Mouse (Mus musculus) ES-Bruce4 (cell line): ENCODE results near the gene Dpf3. TPM values are rescaled to one million over a fixed set of nuclear protein-coding genes. Genes with fewer than 3 reads are reported as not detected.

ENCODE experiments used
- H3K27ac ChIP-seq: 2 replicates; pipeline ENCODE4 v1.5.1; 2012; ENCODE audit warnings: low read length, inconsistent platforms; ENCODE audit not compliant: insufficient read depth
- H3K27me3 ChIP-seq: 2 replicates; pipeline ENCODE4 v1.6.1; 2012; ENCODE audit warnings: mild to moderate bottlenecking, low read length, inconsistent platforms; ENCODE audit not compliant: control insufficient read depth, poor library complexity, insufficient read depth, severe bottlenecking
- H3K36me3 ChIP-seq: 2 replicates; pipeline ENCODE4 v1.6.1; 2012; ENCODE audit warnings: inconsistent platforms, mild to moderate bottlenecking, low read length, moderate library complexity; ENCODE audit not compliant: control insufficient read depth, poor library complexity, insufficient read depth, severe bottlenecking
- H3K4me1 ChIP-seq: one replicate; pipeline ENCODE4 v1.8.1; 2011; ENCODE audit warnings: low read length; ENCODE audit not compliant: control insufficient read depth, insufficient read depth
- H3K4me3 ChIP-seq: 2 replicates; pipeline ENCODE4 v1.5.1; 2011; ENCODE audit warnings: low read depth, mild to moderate bottlenecking, low read length
- H3K9ac ChIP-seq: 2 replicates; pipeline ENCODE4 v1.6.1; 2012; ENCODE audit warnings: low read depth, mild to moderate bottlenecking, inconsistent platforms; ENCODE audit not compliant: poor library complexity, severe bottlenecking
- H3K9me3 ChIP-seq: replicated peaks from 2 replicates; pipeline ENCODE4 v1.6.1; 2012; ENCODE audit warnings: mild to moderate bottlenecking, low read length, inconsistent platforms; ENCODE audit not compliant: control insufficient read depth, poor library complexity, insufficient read depth, severe bottlenecking
- CTCF ChIP-seq: IDR thresholded peaks from one replicate; pipeline ENCODE4 v1.8.1; 2011; ENCODE audit warnings: low read depth, low read length
- EP300 ChIP-seq: IDR thresholded peaks from 2 replicates; pipeline ENCODE4 v1.6.1; 2011; ENCODE audit warnings: low read depth, low read length; ENCODE audit not compliant: insufficient read depth
- POLR2A ChIP-seq: IDR thresholded peaks from one replicate; pipeline ENCODE4 v1.8.1; 2011; ENCODE audit warnings: low read length; ENCODE audit not compliant: insufficient read depth
- polyA plus RNA-seq: library from polyadenylated mRNA; stranded (reverse); fragments of >200 nt; gene quantifications from 2 replicates; pipeline ENCODE4 v1.2.4, GENCODE M21; 2011; ENCODE audit warnings: low read depth; ENCODE audit not compliant: missing spikeins, insufficient read depth, insufficient read length

Gene Dpf3
- polyA plus RNA-seq, 1 experiment: not detected

DNA sequence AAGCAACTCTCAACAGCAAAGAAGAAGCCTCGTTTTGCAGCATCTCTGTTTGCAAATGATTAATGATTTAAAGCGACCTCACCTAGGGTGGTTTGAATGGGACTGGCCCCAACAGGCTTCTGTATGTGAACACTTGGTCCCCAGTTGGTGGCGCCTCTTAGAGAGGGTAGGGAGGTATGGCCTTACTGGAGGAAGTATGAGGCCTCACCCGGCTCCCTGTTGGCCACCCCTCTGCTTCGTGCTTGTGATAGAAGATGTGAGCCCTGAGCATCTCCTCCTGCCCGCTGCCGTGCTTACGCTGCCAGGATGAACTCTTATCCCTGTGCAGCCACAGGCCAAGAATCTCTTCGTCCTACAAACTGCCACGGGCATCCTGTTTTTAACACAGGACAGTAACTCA lies 19.0 kb upstream of the Dpf3 start:
- Histone ChIP-seq H3K27me3 (no peaks in the 10 kb centered on the region), H3K36me3 (no peaks in the 10 kb centered on the region), H3K27ac (no peak overlapping the region), H3K9me3 (no peaks in the 10 kb centered on the region), H3K4me3 (peak overlapping the region; percentile 40; the same call in 1 of the 2 replicates), H3K9ac (peak overlapping the region; percentile 32), H3K4me1 (peaks cover 2% of the 10 kb centered on the region)
- TF ChIP-seq CTCF: peak; percentile 23
- TF ChIP-seq POLR2A: no peak
- TF ChIP-seq EP300: no peak

DNA sequence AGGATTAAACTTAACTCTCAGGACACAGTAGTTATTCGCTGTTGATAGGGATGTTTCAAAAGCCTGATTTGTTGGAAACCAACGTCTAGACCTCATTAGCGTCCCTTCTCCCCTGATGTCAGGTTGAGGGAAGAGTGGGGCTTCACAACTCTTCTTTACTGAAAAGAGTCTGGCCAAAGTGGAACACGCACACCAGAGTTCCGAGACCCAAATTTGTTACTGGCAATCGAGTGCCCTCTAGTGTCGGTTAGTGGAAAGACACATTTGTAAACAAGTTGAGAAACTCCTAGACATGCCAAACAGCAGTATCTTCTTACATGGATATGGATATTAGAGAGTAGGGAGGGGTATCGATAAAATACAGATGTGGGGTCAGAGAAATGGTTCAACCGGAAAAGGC lies 14.7 kb upstream of the Dpf3 start:
- no peaks in the 10 kb centered on the region for H3K36me3 ChIP-seq
- no peak overlapping the region for H3K9ac ChIP-seq
- H3K4me1 ChIP-seq: no peaks in the 10 kb centered on the region
- TF ChIP-seq POLR2A (no peak), CTCF (peak; percentile 32)
- no peak overlapping the region for H3K27ac ChIP-seq
- H3K27me3 ChIP-seq: no peaks in the 10 kb centered on the region
- H3K9me3 ChIP-seq: no peaks in the 10 kb centered on the region
- H3K4me3 ChIP-seq: no peak overlapping the region

DNA sequence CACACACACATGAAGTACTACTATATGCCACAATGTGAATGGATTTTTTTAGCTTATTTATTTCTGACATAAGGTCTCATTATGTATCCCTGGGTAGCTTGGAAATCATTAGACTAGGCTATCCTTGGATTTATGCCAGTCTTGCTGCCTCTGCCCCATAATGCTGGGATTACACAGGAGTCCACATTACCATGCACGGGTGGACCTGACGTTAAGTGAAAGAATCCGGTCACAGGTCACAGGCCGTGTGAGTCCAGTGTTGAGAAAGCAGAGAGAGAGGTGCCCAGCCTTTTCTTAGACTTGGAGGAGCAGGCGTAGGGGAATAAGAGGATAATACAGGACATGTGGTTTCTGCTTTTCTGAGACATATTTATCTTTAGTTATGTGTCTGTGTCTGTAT lies 11.7 kb upstream of the Dpf3 start:
- H3K4me3 ChIP-seq: no peak overlapping the region
- H3K4me1 ChIP-seq: peaks cover 1% of the 10 kb centered on the region
- H3K36me3 ChIP-seq: no peaks in the 10 kb centered on the region
- TF ChIP-seq CTCF (no peak), EP300 (no peak), POLR2A (no peak)
- H3K9me3 ChIP-seq: no peaks in the 10 kb centered on the region
- H3K27me3 ChIP-seq: no peaks in the 10 kb centered on the region
- H3K9ac ChIP-seq: no peak overlapping the region
- H3K27ac ChIP-seq: no peak overlapping the region

DNA sequence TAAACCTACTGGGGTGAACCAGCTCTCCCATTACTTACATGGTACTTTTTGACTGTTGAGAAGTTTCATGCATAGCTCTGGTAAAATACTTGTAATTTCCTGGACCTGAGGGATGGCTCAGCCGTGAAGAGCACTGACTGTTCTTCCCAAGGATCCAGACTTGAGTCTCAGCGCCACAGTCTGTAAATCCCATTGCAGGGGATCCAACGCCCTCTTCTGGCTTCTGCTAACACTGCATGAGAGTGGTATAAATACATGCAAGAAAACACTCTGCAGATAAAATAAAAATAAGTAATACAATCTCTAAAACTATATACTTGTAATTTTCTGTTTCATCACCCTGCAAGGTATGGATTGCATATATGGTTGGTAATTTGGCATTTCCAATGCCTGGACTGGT lies 10.4 kb upstream of the Dpf3 start:
- no peak overlapping the region for H3K27ac ChIP-seq
- no peaks in the 10 kb centered on the region for H3K36me3 ChIP-seq
- no peaks in the 10 kb centered on the region for H3K27me3 ChIP-seq
- TF ChIP-seq CTCF (peak; percentile 54), POLR2A (no peak)
- H3K9me3 ChIP-seq: no peaks in the 10 kb centered on the region
- H3K9ac ChIP-seq: no peak overlapping the region
- no peak overlapping the region for H3K4me3 ChIP-seq
- H3K4me1 ChIP-seq: peaks cover 4% of the 10 kb centered on the region

DNA sequence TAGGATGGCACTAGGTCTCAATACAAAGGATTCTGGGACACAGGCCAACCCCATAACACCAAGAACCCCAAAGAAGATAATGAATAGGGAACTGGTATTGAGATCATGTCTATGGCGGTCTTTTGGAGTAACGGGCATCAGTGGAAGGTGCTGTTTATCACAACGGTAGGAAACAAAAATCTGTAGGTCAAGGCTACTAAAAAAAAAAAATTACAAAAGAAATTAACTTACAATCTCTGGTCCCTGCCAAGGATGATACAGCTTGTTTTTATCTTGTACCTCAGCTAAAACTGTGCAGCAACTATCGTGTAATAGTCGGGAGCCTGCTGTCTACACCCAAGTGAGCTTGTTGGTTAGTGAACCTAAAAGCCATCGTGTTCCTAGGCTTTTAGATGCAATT lies 9.2 kb upstream of the Dpf3 start:
- Histone ChIP-seq H3K4me1 (peaks cover 4% of the 10 kb centered on the region), H3K4me3 (no peak overlapping the region), H3K9me3 (no peaks in the 10 kb centered on the region), H3K9ac (no peak overlapping the region), H3K27me3 (no peaks in the 10 kb centered on the region), H3K36me3 (no peaks in the 10 kb centered on the region), H3K27ac (no peak overlapping the region)
- no peak for TF ChIP-seq CTCF
- TF ChIP-seq EP300: no peak
- TF ChIP-seq POLR2A: no peak

DNA sequence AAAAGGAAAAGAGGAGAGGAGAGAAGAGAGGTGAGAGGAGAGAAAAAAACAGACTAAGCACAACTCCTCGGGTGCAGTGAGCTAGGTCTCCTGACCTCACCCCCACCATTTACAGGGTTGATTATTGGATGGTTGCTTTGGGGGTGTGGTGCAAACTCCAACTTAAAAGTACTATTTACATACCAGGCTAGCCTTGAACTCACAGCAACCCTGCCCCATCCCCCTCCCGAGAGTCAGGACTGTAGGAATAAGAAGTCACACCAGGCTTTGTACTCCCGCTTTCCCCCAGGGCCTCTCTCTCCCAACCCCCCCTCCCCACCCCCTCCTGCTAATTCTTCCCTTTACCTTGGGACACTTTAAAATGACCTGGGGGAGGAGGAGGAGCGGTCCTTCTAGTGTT lies 8.8 kb upstream of the Dpf3 start:
- H3K27me3 ChIP-seq: no peaks in the 10 kb centered on the region; the same call in 1 of the 2 replicates
- H3K9me3 ChIP-seq: peaks cover 2% of the 10 kb centered on the region; the same call in 1 of the 2 replicates
- H3K4me1 ChIP-seq: peaks cover 4% of the 10 kb centered on the region
- no peaks in the 10 kb centered on the region for H3K36me3 ChIP-seq
- H3K27ac ChIP-seq: no peak overlapping the region
- H3K9ac ChIP-seq: no peak overlapping the region
- no peak overlapping the region for H3K4me3 ChIP-seq
- TF ChIP-seq POLR2A (no peak), EP300 (0 out of 2 replicates have a peak, but pooled peaks have one; percentile 37)
